Mouse (Mus musculus) CH12.LX (cell line): ENCODE data around the gene Pop4. TPM values are rescaled to one million over a fixed set of nuclear protein-coding genes. Genes with fewer than 3 reads are reported as not detected.

Experiments
- DNase-seq: peaks from one replicate; pipeline ENCODE4 v3.0.0-alpha.2; 2013; ENCODE audit errors: extremely low read depth
- H3K27ac ChIP-seq: 2 replicates; pipeline ENCODE4 v1.5.1; 2012; ENCODE audit warnings: low read depth, mild to moderate bottlenecking, control low read depth, moderate library complexity; ENCODE audit not compliant: insufficient read depth
- H3K27me3 ChIP-seq: replicated peaks from 2 replicates; pipeline ENCODE3; 2012; ENCODE audit warnings: inconsistent platforms
- H3K36me3 ChIP-seq, 2 experiments: replicated peaks in 1 of 2; 2 replicates each; pipeline versions ENCODE3 to v1.6.1; 2012; ENCODE audit warnings: inconsistent platforms in 1 of 2, low read length in 1 of 2, mild to moderate bottlenecking in 1 of 2, mixed read lengths in 1 of 2, moderate library complexity in 1 of 2; ENCODE audit not compliant: control insufficient read depth in 1 of 2, insufficient read depth in 1 of 2
- H3K4me1 ChIP-seq, 2 experiments: 2 replicates each; pipeline ENCODE4 v1.6.1; 2012; ENCODE audit warnings: inconsistent platforms in 1 of 2, moderate library complexity in 1 of 2; ENCODE audit not compliant: insufficient read depth in 2 of 2, control insufficient read depth in 1 of 2
- H3K4me2 ChIP-seq: 2 replicates; pipeline ENCODE4 v1.6.1; 2012; ENCODE audit warnings: low read depth, mild to moderate bottlenecking, control low read depth; ENCODE audit not compliant: poor library complexity, insufficient read depth, severe bottlenecking
- H3K4me3 ChIP-seq, 3 experiments: fragments of 150-350 bp in 1 of 3; sonication (generic) in 1 of 3; replicated peaks in 1 of 3; 2 replicates each; pipeline versions ENCODE3 to v1.5.1; 2011 to 2012; ENCODE audit warnings: low read depth in 2 of 3, low read length in 2 of 3, mild to moderate bottlenecking in 2 of 3, moderate library complexity in 2 of 3, control low read depth in 1 of 3, improper control_type of control experiment in 1 of 3, inconsistent platforms in 1 of 3, mixed read lengths in 1 of 3; ENCODE audit not compliant: poor library complexity in 1 of 3
- H3K79me2 ChIP-seq: replicated peaks from 2 replicates; pipeline ENCODE4 v1.6.1; 2012; ENCODE audit warnings: mild to moderate bottlenecking, moderate library complexity; ENCODE audit not compliant: control insufficient read depth, poor library complexity, insufficient read depth, severe bottlenecking; ENCODE audit errors: extremely low read depth
- H3K9ac ChIP-seq: 2 replicates; pipeline ENCODE4 v1.6.1; 2012; ENCODE audit warnings: low read depth, mild to moderate bottlenecking, control low read depth, moderate library complexity; ENCODE audit not compliant: insufficient read depth
- H3K9me3 ChIP-seq: replicated peaks from 2 replicates; pipeline ENCODE3; 2012; ENCODE audit warnings: low read length, inconsistent platforms, mixed read lengths
- BHLHE40 ChIP-seq: IDR thresholded peaks from 2 replicates; pipeline ENCODE4 v1.6.1; 2011; ENCODE audit warnings: mild to moderate bottlenecking, low read depth, low read length, improper control_type of control experiment
- CHD1 ChIP-seq: IDR thresholded peaks from 2 replicates; pipeline ENCODE4 v1.6.1; 2012; ENCODE audit warnings: low read depth, low read length, improper control_type of control experiment, inconsistent platforms
- CTCF ChIP-seq, 2 experiments: IDR thresholded peaks in 1 of 2; conservative IDR thresholded peaks in 1 of 2; 2 replicates each; pipeline ENCODE4 v1.5.1; 2011 to 2012; ENCODE audit warnings: low read depth in 2 of 2, low read length in 2 of 2, improper control_type of control experiment in 1 of 2, inconsistent platforms in 1 of 2, mild to moderate bottlenecking in 1 of 2, moderate library complexity in 1 of 2
- E2F4 ChIP-seq: IDR thresholded peaks from 2 replicates; pipeline ENCODE4 v1.6.1; 2011; ENCODE audit warnings: low read depth, low read length, improper control_type of control experiment; ENCODE audit not compliant: insufficient replicate concordance
- ELF1 ChIP-seq: IDR thresholded peaks from 2 replicates; pipeline ENCODE4 v1.6.1; 2014; ENCODE audit warnings: low read depth, mild to moderate bottlenecking, inconsistent platforms, low read length, improper control_type of control experiment
- IRF4 ChIP-seq: IDR thresholded peaks from 2 replicates; pipeline ENCODE4 v1.6.1; 2014; ENCODE audit warnings: low read depth, mild to moderate bottlenecking, inconsistent platforms, low read length, improper control_type of control experiment
- MAZ ChIP-seq: IDR thresholded peaks from 2 replicates; pipeline ENCODE4 v1.6.1; 2012; ENCODE audit warnings: low read depth, mild to moderate bottlenecking, inconsistent platforms, low read length, improper control_type of control experiment, moderate library complexity
- NRF1 ChIP-seq: IDR thresholded peaks from 2 replicates; pipeline ENCODE4 v1.6.1; 2014; ENCODE audit warnings: low read depth, mild to moderate bottlenecking, inconsistent platforms, low read length, improper control_type of control experiment, moderate library complexity
- POLR2A ChIP-seq: IDR thresholded peaks from 2 replicates; pipeline ENCODE4 v1.6.1; 2011; ENCODE audit warnings: low read depth, mild to moderate bottlenecking, improper control_type of control experiment, low read length
- RCOR1 ChIP-seq: conservative IDR thresholded peaks from 2 replicates; pipeline ENCODE4 v1.6.1; 2012; ENCODE audit warnings: low read depth, mild to moderate bottlenecking, inconsistent platforms, low read length, improper control_type of control experiment
- SIN3A ChIP-seq: IDR thresholded peaks from 2 replicates; pipeline ENCODE4 v1.6.1; 2012; ENCODE audit warnings: low read length, improper control_type of control experiment, inconsistent platforms
- SMC3 ChIP-seq: IDR thresholded peaks from 2 replicates; pipeline ENCODE4 v1.6.1; 2011; ENCODE audit warnings: low read depth, low read length, improper control_type of control experiment
- TCF12 ChIP-seq: IDR thresholded peaks from 2 replicates; pipeline ENCODE4 v1.6.1; 2014; ENCODE audit warnings: low read depth, mild to moderate bottlenecking, inconsistent platforms, low read length, improper control_type of control experiment
- UBTF ChIP-seq: IDR thresholded peaks from 2 replicates; pipeline ENCODE4 v1.6.1; 2012; ENCODE audit warnings: low read depth, mild to moderate bottlenecking, inconsistent platforms, low read length, improper control_type of control experiment, moderate library complexity
- USF2 ChIP-seq: conservative IDR thresholded peaks from 2 replicates; pipeline ENCODE4 v1.6.1; 2011; ENCODE audit warnings: low read depth, low read length, improper control_type of control experiment
- ZKSCAN1 ChIP-seq: IDR thresholded peaks from 2 replicates; pipeline ENCODE4 v1.6.1; 2012; ENCODE audit warnings: low read depth, inconsistent platforms, low read length, improper control_type of control experiment, borderline replicate concordance
- ZMIZ1 ChIP-seq: IDR thresholded peaks from 2 replicates; pipeline ENCODE4 v1.6.1; 2012; ENCODE audit warnings: low read depth, mild to moderate bottlenecking, inconsistent platforms, low read length, improper control_type of control experiment
- ZNF384 ChIP-seq: IDR thresholded peaks from 2 replicates; pipeline ENCODE4 v1.6.1; 2012; ENCODE audit warnings: low read depth, low read length, improper control_type of control experiment, inconsistent platforms
- dilution Hi-C: fragments of 300-500 bp; cut with MboI; formaldehyde crosslinking; loops from 2 replicates; pipeline ENCODE4 v1.14.3; 2020; ENCODE audit warnings: low sequenced_read_pairs; ENCODE audit not compliant: extremely low pct_unique_long_range_greater_than_20kb, extremely low pct_ligation_motif_present
- in situ Hi-C: fragments of 300-500 bp; cut with MboI; formaldehyde crosslinking; loops from 3 replicates; pipeline ENCODE4 v1.14.3; 2019; ENCODE audit warnings: low sequenced_read_pairs, low pct_ligation_motif_present, low pct_unique_long_range_greater_than_20kb, mixed read lengths
- polyA plus RNA-seq: library from polyadenylated mRNA; unstranded; fragments of >175 nt; gene quantifications from 2 replicates; pipeline ENCODE4 v1.2.1, GENCODE M21; 2012; ENCODE audit warnings: low read depth; ENCODE audit not compliant: insufficient read length
- total RNA-seq, 2 experiments: library from RNA; depleted of rRNA; stranded (reverse); fragments of 300-350 nt in 1 of 2; fragments of >200 nt in 1 of 2; gene quantifications; 2 replicates each; pipeline ENCODE4 v1.2.3; 2012 to 2014

Gene Pop4
- total and polyA plus RNA-seq, 3 experiments = 33.5 to 64.0 (median 50.5) TPM

- in situ Hi-C loops = no loop called here
- Histone ChIP-seq H3K36me3 (no peaks in the 10 kb centered on the region), H3K79me2 (no peaks in the 10 kb centered on the region), H3K27me3 (peaks cover 47% of the 10 kb centered on the region), H3K4me2 (no peak overlapping the region), H3K4me3 (no peak overlapping the region), H3K9me3 (no peaks in the 10 kb centered on the region), H3K27ac (no peak overlapping the region), H3K9ac (no peak overlapping the region), H3K4me1 (peaks cover 10 to 14% of the 10 kb centered on the region in 2 experiments)
- no peak for DNase-seq
- dilution Hi-C loops = no loop called here
- TF ChIP-seq NRF1 = no peak
- TF ChIP-seq TCF12 = no peak
- TF ChIP-seq IRF4 = no peak
- no peak for TF ChIP-seq POLR2A
- no peak for TF ChIP-seq E2F4
- TF ChIP-seq CTCF (conservative IDR thresholded peaks at IDR 0.05 in 1 of 2, IDR thresholded peaks at IDR 0.05 in 1 of 2; ENCODE audit: low read depth in 2 of 2, low read length in 2 of 2) = no peak
- TF ChIP-seq RCOR1 = no peak
- no peak for TF ChIP-seq BHLHE40
- TF ChIP-seq UBTF = no peak
- no peak for TF ChIP-seq ZMIZ1
- no peak for TF ChIP-seq ZKSCAN1
- no peak for TF ChIP-seq SMC3
- no peak for TF ChIP-seq CHD1
- TF ChIP-seq SIN3A = no peak
- TF ChIP-seq ZNF384 = no peak
Observed at GRCm38 (mm10) chr7:38226226-38226625, 45.0 kb downstream of the Pop4 start.

- Histone ChIP-seq H3K27ac (no peak overlapping the region), H3K9ac (no peak overlapping the region), H3K79me2 (no peaks in the 10 kb centered on the region), H3K4me3 (no peak overlapping the region), H3K4me2 (no peak overlapping the region), H3K27me3 (peaks cover 35% of the 10 kb centered on the region), H3K4me1 (peaks cover 10 to 14% of the 10 kb centered on the region in 2 experiments)
- DNase-seq = no peak
- dilution Hi-C loops = no loop called here
- TF ChIP-seq UBTF (no peak), USF2 (no peak), CHD1 (no peak), POLR2A (no peak), MAZ (no peak), ZMIZ1 (no peak), ELF1 (no peak)
- TF ChIP-seq, all 38 proteins: peak for 0
- in situ Hi-C loops = no loop called here
- H3K9me3 ChIP-seq = no peaks in the 10 kb centered on the region
- H3K36me3 ChIP-seq = no peaks in the 10 kb centered on the region
Observed at GRCm38 (mm10) chr7:38224577-38225369, 46.5 kb downstream of the Pop4 start.
